Mouse (Mus musculus): Measurements from ENCODE around the gene Setd5. TPM values are rescaled to one million over a fixed set of nuclear protein-coding genes. Genes with fewer than 3 reads are reported as not detected.
A peak's percentile ranks its signal among the peaks of the same experiment; 100 is the strongest.

Gene Setd5
- polyA plus RNA-seq, 1 experiment from 2014 or later = 66.3 TPM

DNA sequence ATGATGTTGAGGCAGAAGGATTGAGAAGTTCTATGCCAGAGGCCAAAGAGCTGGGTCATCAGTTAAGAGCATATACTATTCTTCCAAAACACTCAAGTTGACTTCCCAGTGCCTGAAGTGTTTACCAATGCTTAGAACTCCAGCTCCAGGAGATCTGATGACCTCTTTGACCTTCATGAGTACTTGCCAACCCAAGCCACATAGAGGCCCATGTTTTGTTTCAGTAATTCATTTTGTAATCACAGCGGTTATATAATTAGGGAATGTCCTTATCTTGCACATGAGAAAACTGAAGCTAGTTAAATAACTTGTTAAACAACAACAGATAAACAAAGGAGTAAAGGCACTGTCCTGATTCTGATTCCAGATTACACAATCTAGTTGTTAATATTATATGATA, 67.6 kb downstream of the Setd5 start:
- H3K4me1 ChIP-seq (ENCODE audit: control insufficient read depth, insufficient read depth, low read length) = peaks cover 2% of the 10 kb centered on the region; the same call in 1 of the 2 replicates
- H3K36me3 ChIP-seq (ENCODE audit: control insufficient read depth, insufficient read depth, low read length) = peaks cover 25% of the 10 kb centered on the region
- no peak overlapping the region for H3K4me2 ChIP-seq (ENCODE audit: low read depth, low read length)
- H3K9ac ChIP-seq (ENCODE audit: low read length) = no peak overlapping the region
- ATAC-seq (ENCODE audit: insufficient read depth, low FRiP score) = no peak
- no peaks in the 10 kb centered on the region for H3K9me3 ChIP-seq (replicated peaks; ENCODE audit: control insufficient read depth, low read length)
- WGBS = 98% methylated on average over 1 of the region's 1 CpGs
- H3K27ac ChIP-seq (ENCODE audit: low read length) = no peak overlapping the region
- no peaks in the 10 kb centered on the region for H3K27me3 ChIP-seq (ENCODE audit: control insufficient read depth, insufficient read depth, low read length)
- no peak overlapping the region for H3K4me3 ChIP-seq (replicated peaks; ENCODE audit: low read length)

DNA sequence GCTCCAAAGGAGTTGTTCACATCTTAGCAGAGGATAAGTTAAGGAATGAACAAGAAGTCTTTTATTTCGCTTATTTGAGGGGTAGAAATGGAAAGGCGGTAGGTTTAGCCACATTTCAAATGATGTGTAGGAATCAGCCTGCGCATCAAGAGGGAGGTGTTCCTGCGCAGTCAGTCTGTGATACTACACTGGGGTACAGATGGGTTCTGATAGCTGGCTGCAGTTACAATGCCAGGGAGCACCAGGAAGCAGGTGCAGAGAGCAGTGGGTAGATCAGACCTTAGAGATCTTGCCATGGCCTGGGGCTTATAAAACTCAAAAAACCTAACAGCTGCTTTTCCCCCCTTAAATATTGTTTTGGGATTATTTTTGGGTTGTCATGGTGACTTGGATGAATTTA, 68.1 kb downstream of the Setd5 start:
- H3K36me3 ChIP-seq (ENCODE audit: control insufficient read depth, insufficient read depth, low read length) = peaks cover 26% of the 10 kb centered on the region
- 92% methylated on average over 4 of the region's 4 CpGs for WGBS
- no peak for ATAC-seq (ENCODE audit: insufficient read depth, low FRiP score)

DNA sequence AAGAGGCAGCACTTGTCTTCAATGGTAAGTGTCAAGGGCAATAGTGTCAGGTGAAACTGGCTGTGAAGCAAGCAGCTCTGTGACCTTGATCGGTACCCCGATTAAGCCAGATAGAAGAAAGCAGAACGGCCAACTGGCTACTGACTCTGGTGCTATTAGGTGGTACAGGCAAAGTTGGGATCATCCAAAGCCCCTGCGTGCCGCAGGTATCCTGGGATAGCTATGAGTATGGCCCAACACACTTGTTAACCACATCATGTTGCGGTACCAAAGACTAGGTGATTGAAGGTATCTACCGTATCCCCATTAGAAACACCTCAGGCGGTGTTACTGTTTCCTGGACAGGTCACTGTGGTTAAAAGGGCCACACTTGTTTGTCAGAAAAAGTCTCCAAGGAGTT, 76.9 kb downstream of the Setd5 start:
- H3K4me1 ChIP-seq (ENCODE audit: control insufficient read depth, insufficient read depth, low read length) = no peaks in the 10 kb centered on the region
- no peak overlapping the region for H3K4me3 ChIP-seq (replicated peaks; ENCODE audit: low read length)
- H3K9ac ChIP-seq (ENCODE audit: low read length) = no peak overlapping the region
- H3K27ac ChIP-seq (ENCODE audit: low read length) = no peak overlapping the region
- WGBS = 95% methylated on average over 8 of the region's 8 CpGs
- no peak overlapping the region for H3K4me2 ChIP-seq (ENCODE audit: low read depth, low read length)
- H3K9me3 ChIP-seq (replicated peaks; ENCODE audit: control insufficient read depth, low read length) = no peaks in the 10 kb centered on the region
- H3K27me3 ChIP-seq (ENCODE audit: control insufficient read depth, insufficient read depth, low read length) = no peaks in the 10 kb centered on the region
- peaks cover 27% of the 10 kb centered on the region for H3K36me3 ChIP-seq (ENCODE audit: control insufficient read depth, insufficient read depth, low read length)
- ATAC-seq (ENCODE audit: insufficient read depth, low FRiP score) = no peak

More for the DNA sequence above, 68.1 kb downstream of the Setd5 start:
- Histone ChIP-seq H3K27ac (ENCODE audit: low read length) (no peak overlapping the region), H3K27me3 (ENCODE audit: control insufficient read depth, insufficient read depth, low read length) (no peaks in the 10 kb centered on the region), H3K9me3 (replicated peaks; ENCODE audit: control insufficient read depth, low read length) (no peaks in the 10 kb centered on the region), H3K9ac (ENCODE audit: low read length) (no peak overlapping the region), H3K4me3 (replicated peaks; ENCODE audit: low read length) (no peak overlapping the region), H3K4me1 (ENCODE audit: control insufficient read depth, insufficient read depth, low read length) (peaks cover 2% of the 10 kb centered on the region; the same call in 1 of the 2 replicates), H3K4me2 (ENCODE audit: low read depth, low read length) (no peak overlapping the region)

DNA sequence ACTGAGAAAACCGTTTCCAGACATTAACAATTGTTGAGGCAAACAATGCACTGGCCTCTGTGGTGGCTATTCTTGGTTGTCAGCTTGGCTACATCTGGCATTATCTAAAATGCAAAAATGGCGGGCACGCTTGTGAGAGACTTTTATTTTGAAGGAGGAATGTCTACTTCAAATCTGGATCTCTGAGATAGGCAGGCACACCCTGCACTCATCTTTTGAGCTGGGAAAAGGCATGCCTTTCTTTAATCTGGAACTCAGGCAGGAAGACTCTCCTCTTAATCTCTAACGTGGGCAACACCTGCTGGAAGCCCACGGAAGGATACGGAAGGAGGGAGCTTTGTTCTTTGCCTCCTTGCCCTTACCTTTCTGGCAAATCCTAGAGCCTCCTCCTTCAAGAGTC, 77.7 kb downstream of the Setd5 start:
- Histone ChIP-seq H3K9me3 (replicated peaks; ENCODE audit: control insufficient read depth, low read length) (no peaks in the 10 kb centered on the region), H3K4me2 (ENCODE audit: low read depth, low read length) (no peak overlapping the region), H3K27me3 (ENCODE audit: control insufficient read depth, insufficient read depth, low read length) (no peaks in the 10 kb centered on the region), H3K9ac (ENCODE audit: low read length) (no peak overlapping the region), H3K27ac (ENCODE audit: low read length) (no peak overlapping the region), H3K4me1 (ENCODE audit: control insufficient read depth, insufficient read depth, low read length) (no peaks in the 10 kb centered on the region), H3K4me3 (replicated peaks; ENCODE audit: low read length) (no peak overlapping the region), H3K36me3 (ENCODE audit: control insufficient read depth, insufficient read depth, low read length) (peaks cover 20% of the 10 kb centered on the region)
- 85% methylated on average over 6 of the region's 6 CpGs for WGBS
- no peak for ATAC-seq (ENCODE audit: insufficient read depth, low FRiP score)

DNA sequence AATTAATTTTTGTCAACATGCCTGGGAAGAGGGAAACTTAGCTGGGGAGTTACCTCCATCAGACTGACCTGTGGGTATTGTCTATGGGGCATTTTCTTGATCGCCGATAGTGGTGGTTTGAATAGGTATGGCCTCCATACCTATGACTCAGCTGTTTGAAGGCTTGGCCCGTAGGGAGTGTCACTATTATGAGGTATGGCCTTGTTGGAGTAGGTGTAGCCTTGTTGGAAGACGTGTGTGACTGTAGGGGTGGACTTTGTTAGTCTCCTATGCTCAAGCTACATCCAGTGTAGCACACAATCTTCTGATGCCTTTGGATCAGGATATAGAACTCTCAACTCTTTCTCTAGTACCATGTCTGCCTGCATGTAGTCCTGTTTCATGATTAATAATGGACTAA, 78.9 kb downstream of the Setd5 start:
- Histone ChIP-seq H3K9ac (ENCODE audit: low read length) (no peak overlapping the region), H3K27me3 (ENCODE audit: control insufficient read depth, insufficient read depth, low read length) (no peaks in the 10 kb centered on the region), H3K27ac (ENCODE audit: low read length) (no peak overlapping the region), H3K4me2 (ENCODE audit: low read depth, low read length) (no peak overlapping the region), H3K4me3 (replicated peaks; ENCODE audit: low read length) (no peak overlapping the region), H3K9me3 (replicated peaks; ENCODE audit: control insufficient read depth, low read length) (no peaks in the 10 kb centered on the region), H3K4me1 (ENCODE audit: control insufficient read depth, insufficient read depth, low read length) (no peaks in the 10 kb centered on the region), H3K36me3 (ENCODE audit: control insufficient read depth, insufficient read depth, low read length) (peaks cover 12% of the 10 kb centered on the region; the same call in 1 of the 2 replicates)
- no peak for ATAC-seq (ENCODE audit: insufficient read depth, low FRiP score)
- WGBS = 78% methylated on average over 4 of the region's 4 CpGs

DNA sequence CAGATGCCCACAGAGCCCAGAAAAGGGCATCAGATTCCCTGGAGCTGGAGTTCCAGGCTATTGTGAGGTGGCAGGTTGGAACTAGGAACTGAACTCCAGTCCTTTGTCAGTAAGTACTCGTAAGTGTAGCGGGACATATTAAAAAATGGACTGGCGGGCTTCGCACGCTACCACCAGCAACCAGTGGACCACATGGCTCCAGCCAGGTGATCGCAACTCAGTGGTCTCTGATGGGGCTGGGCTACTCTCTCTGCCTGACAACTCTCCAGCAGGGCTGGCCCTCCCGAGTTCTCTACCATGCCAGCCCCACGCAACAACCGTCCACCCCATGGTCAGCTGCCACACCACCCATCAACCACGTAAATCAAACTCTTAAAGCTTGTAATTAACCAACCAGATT, 82.9 kb downstream of the Setd5 start:
- no peaks in the 10 kb centered on the region for H3K4me1 ChIP-seq (ENCODE audit: control insufficient read depth, insufficient read depth, low read length)
- H3K4me2 ChIP-seq (ENCODE audit: low read depth, low read length) = no peak overlapping the region
- no peaks in the 10 kb centered on the region for H3K27me3 ChIP-seq (ENCODE audit: control insufficient read depth, insufficient read depth, low read length)
- ATAC-seq (ENCODE audit: insufficient read depth, low FRiP score) = no peak
- H3K27ac ChIP-seq (ENCODE audit: low read length) = no peak overlapping the region
- no peak overlapping the region for H3K9ac ChIP-seq (ENCODE audit: low read length)
- WGBS = 97% methylated on average over 10 of the region's 10 CpGs
- H3K36me3 ChIP-seq (ENCODE audit: control insufficient read depth, insufficient read depth, low read length) = no peaks in the 10 kb centered on the region
- no peak overlapping the region for H3K4me3 ChIP-seq (replicated peaks; ENCODE audit: low read length)
- H3K9me3 ChIP-seq (replicated peaks; ENCODE audit: control insufficient read depth, low read length) = no peaks in the 10 kb centered on the region

DNA sequence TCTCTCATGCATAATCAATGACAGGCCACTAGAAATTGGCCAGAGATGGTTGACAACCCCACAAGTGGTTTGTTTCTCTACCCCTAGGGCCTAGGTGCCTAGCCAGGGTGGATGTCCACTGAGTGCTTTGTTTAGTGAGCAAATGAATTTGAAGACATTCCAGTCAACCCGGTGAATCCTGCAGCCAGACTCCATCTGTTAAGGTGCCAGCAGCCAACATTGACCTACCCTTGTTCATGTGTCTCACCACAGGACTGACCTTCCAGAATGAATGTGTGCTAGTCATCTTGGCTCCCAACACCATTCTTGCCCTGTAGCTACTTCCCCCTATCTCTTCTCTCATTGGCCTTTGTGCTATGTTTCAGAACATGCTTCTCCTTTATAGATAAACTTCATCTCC, 84.8 kb downstream of the Setd5 start:
- WGBS = 79% methylated on average over 1 of the region's 1 CpGs
- H3K4me3 ChIP-seq (replicated peaks; ENCODE audit: low read length) = no peak overlapping the region
- H3K27ac ChIP-seq (ENCODE audit: low read length) = no peak overlapping the region
- H3K36me3 ChIP-seq (ENCODE audit: control insufficient read depth, insufficient read depth, low read length) = no peaks in the 10 kb centered on the region
- H3K9ac ChIP-seq (ENCODE audit: low read length) = no peak overlapping the region
- H3K27me3 ChIP-seq (ENCODE audit: control insufficient read depth, insufficient read depth, low read length) = no peaks in the 10 kb centered on the region
- no peak overlapping the region for H3K4me2 ChIP-seq (ENCODE audit: low read depth, low read length)
- H3K9me3 ChIP-seq (replicated peaks; ENCODE audit: control insufficient read depth, low read length) = no peaks in the 10 kb centered on the region
- peaks cover 9% of the 10 kb centered on the region for H3K4me1 ChIP-seq (ENCODE audit: control insufficient read depth, insufficient read depth, low read length)
- no peak for ATAC-seq (ENCODE audit: insufficient read depth, low FRiP score)

DNA sequence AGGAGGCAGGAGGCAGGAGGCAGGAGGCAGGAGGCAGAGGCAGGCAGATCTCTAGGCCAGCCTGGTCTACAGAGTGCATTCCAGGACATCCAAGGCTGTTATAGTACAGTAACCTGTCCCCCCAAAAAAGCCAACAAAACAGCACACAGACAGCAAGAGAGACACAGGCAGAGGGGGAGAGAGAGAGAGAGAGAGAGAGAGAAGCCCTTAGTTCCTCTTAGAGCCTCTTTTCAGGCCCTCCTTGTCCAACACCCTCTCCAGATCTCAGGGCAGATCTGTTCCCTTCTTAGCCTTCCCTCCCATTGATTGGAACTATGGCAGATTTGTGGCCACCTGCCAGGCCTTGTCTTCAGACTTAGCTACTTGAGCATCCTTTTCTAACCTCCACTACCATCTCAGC, 86.3 kb downstream of the Setd5 start:
- no peak for ATAC-seq (ENCODE audit: insufficient read depth, low FRiP score)
- H3K4me3 ChIP-seq (replicated peaks; ENCODE audit: low read length) = no peak overlapping the region
- peaks cover 13% of the 10 kb centered on the region for H3K4me1 ChIP-seq (ENCODE audit: control insufficient read depth, insufficient read depth, low read length)
- H3K27me3 ChIP-seq (ENCODE audit: control insufficient read depth, insufficient read depth, low read length) = no peaks in the 10 kb centered on the region
- H3K9ac ChIP-seq (ENCODE audit: low read length) = no peak overlapping the region
- no peak overlapping the region for H3K4me2 ChIP-seq (ENCODE audit: low read depth, low read length)
- H3K36me3 ChIP-seq (ENCODE audit: control insufficient read depth, insufficient read depth, low read length) = no peaks in the 10 kb centered on the region
- H3K27ac ChIP-seq (ENCODE audit: low read length) = no peak overlapping the region
- no peaks in the 10 kb centered on the region for H3K9me3 ChIP-seq (replicated peaks; ENCODE audit: control insufficient read depth, low read length)

DNA sequence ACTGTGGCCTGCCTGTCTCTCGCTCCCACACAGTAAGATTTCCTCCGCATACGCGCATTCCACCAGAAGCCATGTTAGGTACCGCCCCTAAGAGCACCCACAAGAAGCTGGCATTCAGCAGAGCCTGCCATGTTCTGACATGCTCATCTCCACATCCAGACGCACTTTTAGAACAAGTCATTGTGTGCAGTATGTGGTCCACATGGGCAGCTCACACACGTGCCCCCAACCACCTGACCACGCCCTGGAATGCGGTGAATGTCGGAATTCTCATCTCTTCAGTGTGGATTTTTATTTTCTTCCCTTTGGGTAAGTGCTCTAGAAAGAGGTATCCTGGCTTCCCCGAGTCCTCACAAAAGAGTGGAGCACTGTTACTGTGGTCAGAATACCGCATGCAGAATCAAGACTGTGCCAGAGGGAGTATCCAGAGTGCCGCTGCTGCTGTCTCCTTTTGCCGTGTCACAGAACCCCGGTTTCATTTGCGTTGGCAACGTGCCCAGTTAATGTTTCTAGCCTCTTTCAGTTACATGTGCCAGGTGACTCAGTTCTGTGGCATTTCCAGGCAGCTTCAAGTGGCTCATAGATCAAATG, 89.6 kb downstream of the Setd5 start:
- Histone ChIP-seq H3K4me3 (replicated peaks; ENCODE audit: low read length) (peak overlapping the region; percentile 23), H3K4me2 (ENCODE audit: low read depth, low read length) (peak overlapping the region; percentile 47), H3K9me3 (replicated peaks; ENCODE audit: control insufficient read depth, low read length) (no peaks in the 10 kb centered on the region), H3K27me3 (ENCODE audit: control insufficient read depth, insufficient read depth, low read length) (no peaks in the 10 kb centered on the region), H3K36me3 (ENCODE audit: control insufficient read depth, insufficient read depth, low read length) (no peaks in the 10 kb centered on the region), H3K4me1 (ENCODE audit: control insufficient read depth, insufficient read depth, low read length) (peaks cover 13% of the 10 kb centered on the region), H3K27ac (ENCODE audit: low read length) (peak overlapping the region; percentile 62), H3K9ac (ENCODE audit: low read length) (peak overlapping the region; percentile 9; the same call in 1 of the 2 replicates)
- 46% methylated on average over 17 of the region's 17 CpGs for WGBS
- ATAC-seq (ENCODE audit: insufficient read depth, low FRiP score) = peak; percentile 77
